Mouse (Mus musculus) heart, adult 2 months (tissue): ENCODE data around the gene Nup93.

Experiments used
- CTCF ChIP-seq: fragments of 200-600 bp; IDR thresholded peaks from 2 replicates; pipeline ENCODE4 v1.8.1; 2022; ENCODE audit warnings: antibody characterized with exemption, mild to moderate bottlenecking, moderate library complexity
- EP300 ChIP-seq: fragments of 200-500 bp; IDR thresholded peaks from 2 replicates; pipeline ENCODE4 v1.6.1; 2011; ENCODE audit warnings: low read depth, low read length, control low read depth; ENCODE audit not compliant: insufficient read depth
- POLR2A ChIP-seq: fragments of 200-500 bp; IDR thresholded peaks from 2 replicates; pipeline ENCODE4 v1.6.1; 2011; ENCODE audit warnings: mild to moderate bottlenecking, low read depth, low read length, control low read depth; ENCODE audit not compliant: insufficient read depth

DNA sequence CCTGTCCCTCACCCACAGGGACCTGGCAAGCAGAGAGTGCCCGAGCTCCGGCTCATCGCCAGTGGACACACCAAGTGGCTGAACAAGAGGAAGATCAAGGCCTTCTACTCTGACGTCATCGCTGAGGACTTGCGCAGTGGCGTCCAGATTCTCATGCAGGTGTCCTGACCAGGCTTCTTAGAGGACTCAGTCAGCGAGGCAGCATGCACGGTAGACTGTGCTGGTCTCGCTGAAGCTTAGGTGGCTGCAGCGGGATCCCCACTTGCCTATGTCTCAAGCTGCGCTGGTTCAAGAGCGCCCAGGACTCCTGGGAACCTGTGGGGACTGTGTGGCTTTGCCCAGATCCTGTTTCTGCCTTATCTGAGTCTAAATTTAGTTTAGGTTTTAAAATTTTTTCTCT, 131.9 kb downstream of the Nup93 start:
- no peak for TF ChIP-seq POLR2A
- no peak for TF ChIP-seq EP300
- no peak for TF ChIP-seq CTCF
